Mouse (Mus musculus) spleen, adult 2 months (tissue): ENCODE measurements around the gene Slc35f6.

ENCODE experiments used
- CTCF ChIP-seq: fragments of 200-500 bp; IDR thresholded peaks from 2 replicates; pipeline ENCODE4 v1.5.1; 2011; ENCODE audit warnings: mild to moderate bottlenecking, inconsistent platforms; ENCODE audit not compliant: insufficient read depth, insufficient read length, insufficient replicate concordance; ENCODE audit errors: extremely low read depth
- POLR2A ChIP-seq: fragments of 200-500 bp; IDR thresholded peaks from 2 replicates; pipeline ENCODE4 v1.6.1; 2011; ENCODE audit warnings: low read depth, low read length, inconsistent platforms

DNA sequence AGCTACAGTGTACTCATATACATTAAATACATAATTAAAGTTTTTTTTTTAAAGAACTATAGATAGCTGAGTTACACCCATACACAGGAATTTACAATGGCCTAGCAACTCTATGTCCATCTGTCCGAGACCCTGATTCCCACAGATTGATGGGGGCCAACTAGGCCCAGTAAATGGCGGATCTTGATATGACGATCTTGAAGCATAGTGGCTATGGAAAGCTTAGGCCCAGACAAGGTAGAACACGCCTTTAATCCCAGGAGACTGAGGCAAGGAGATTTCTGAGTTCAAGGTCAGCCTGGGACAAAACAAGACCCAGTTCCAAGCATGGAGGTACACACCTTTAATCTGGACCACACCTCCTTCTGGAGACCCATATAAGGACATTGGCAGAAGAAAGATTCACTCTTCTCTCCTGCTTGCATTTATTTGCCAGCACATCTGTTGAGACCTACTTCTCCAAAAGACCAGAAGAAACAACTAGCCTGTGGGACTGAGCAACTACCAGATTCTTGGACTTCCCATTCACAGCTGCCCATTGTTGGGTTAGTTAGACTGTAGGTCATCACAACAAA lies 31.1 kb downstream of the Slc35f6 start:
- no peak for TF ChIP-seq POLR2A
- TF ChIP-seq CTCF = no peak
